Mouse (Mus musculus) CH12.LX (cell line): Measurements from ENCODE around the gene Dclk2. TPM values are rescaled to one million over a fixed set of nuclear protein-coding genes. Genes with fewer than 3 reads are reported as not detected.
A peak's percentile ranks its signal among the peaks of the same experiment; 100 is the strongest.

Experiments
- DNase-seq: peaks from one replicate; pipeline ENCODE4 v3.0.0-alpha.2; 2013; ENCODE audit errors: extremely low read depth
- H3K27ac ChIP-seq: 2 replicates; pipeline ENCODE4 v1.5.1; 2012; ENCODE audit warnings: low read depth, mild to moderate bottlenecking, control low read depth, moderate library complexity; ENCODE audit not compliant: insufficient read depth
- H3K27me3 ChIP-seq: replicated peaks from 2 replicates; pipeline ENCODE3; 2012; ENCODE audit warnings: inconsistent platforms
- H3K36me3 ChIP-seq, 2 experiments: replicated peaks in 1 of 2; 2 replicates each; pipeline versions ENCODE3 to v1.6.1; 2012; ENCODE audit warnings: inconsistent platforms in 1 of 2, low read length in 1 of 2, mild to moderate bottlenecking in 1 of 2, mixed read lengths in 1 of 2, moderate library complexity in 1 of 2; ENCODE audit not compliant: control insufficient read depth in 1 of 2, insufficient read depth in 1 of 2
- H3K4me1 ChIP-seq, 2 experiments: 2 replicates each; pipeline ENCODE4 v1.6.1; 2012; ENCODE audit warnings: inconsistent platforms in 1 of 2, moderate library complexity in 1 of 2; ENCODE audit not compliant: insufficient read depth in 2 of 2, control insufficient read depth in 1 of 2
- H3K4me2 ChIP-seq: 2 replicates; pipeline ENCODE4 v1.6.1; 2012; ENCODE audit warnings: low read depth, mild to moderate bottlenecking, control low read depth; ENCODE audit not compliant: poor library complexity, insufficient read depth, severe bottlenecking
- H3K4me3 ChIP-seq, 3 experiments: fragments of 150-350 bp in 1 of 3; sonication (generic) in 1 of 3; replicated peaks in 1 of 3; 2 replicates each; pipeline versions ENCODE3 to v1.5.1; 2011 to 2012; ENCODE audit warnings: low read depth in 2 of 3, low read length in 2 of 3, mild to moderate bottlenecking in 2 of 3, moderate library complexity in 2 of 3, control low read depth in 1 of 3, improper control_type of control experiment in 1 of 3, inconsistent platforms in 1 of 3, mixed read lengths in 1 of 3; ENCODE audit not compliant: poor library complexity in 1 of 3
- H3K79me2 ChIP-seq: replicated peaks from 2 replicates; pipeline ENCODE4 v1.6.1; 2012; ENCODE audit warnings: mild to moderate bottlenecking, moderate library complexity; ENCODE audit not compliant: control insufficient read depth, poor library complexity, insufficient read depth, severe bottlenecking; ENCODE audit errors: extremely low read depth
- H3K9ac ChIP-seq: 2 replicates; pipeline ENCODE4 v1.6.1; 2012; ENCODE audit warnings: low read depth, mild to moderate bottlenecking, control low read depth, moderate library complexity; ENCODE audit not compliant: insufficient read depth
- H3K9me3 ChIP-seq: replicated peaks from 2 replicates; pipeline ENCODE3; 2012; ENCODE audit warnings: low read length, inconsistent platforms, mixed read lengths
- BHLHE40 ChIP-seq: IDR thresholded peaks from 2 replicates; pipeline ENCODE4 v1.6.1; 2011; ENCODE audit warnings: mild to moderate bottlenecking, low read depth, low read length, improper control_type of control experiment
- CHD2 ChIP-seq: IDR thresholded peaks from 2 replicates; pipeline ENCODE4 v1.6.1; 2011; ENCODE audit warnings: low read length, improper control_type of control experiment
- EP300 ChIP-seq: IDR thresholded peaks from 2 replicates; pipeline ENCODE4 v1.6.1; 2011; ENCODE audit warnings: low read length, improper control_type of control experiment
- IRF4 ChIP-seq: IDR thresholded peaks from 2 replicates; pipeline ENCODE4 v1.6.1; 2014; ENCODE audit warnings: low read depth, mild to moderate bottlenecking, inconsistent platforms, low read length, improper control_type of control experiment
- JUN ChIP-seq: IDR thresholded peaks from 2 replicates; pipeline ENCODE4 v1.6.1; 2011; ENCODE audit warnings: low read depth, mild to moderate bottlenecking, low read length, improper control_type of control experiment, moderate library complexity; ENCODE audit not compliant: insufficient read depth
- KAT2A ChIP-seq: IDR thresholded peaks from 2 replicates; pipeline ENCODE4 v1.6.1; 2012; ENCODE audit warnings: low read length, improper control_type of control experiment, inconsistent platforms; ENCODE audit not compliant: insufficient replicate concordance
- MAX ChIP-seq: IDR thresholded peaks from 2 replicates; pipeline ENCODE4 v1.6.1; 2011; ENCODE audit warnings: low read length, improper control_type of control experiment
- MAZ ChIP-seq: IDR thresholded peaks from 2 replicates; pipeline ENCODE4 v1.6.1; 2012; ENCODE audit warnings: low read depth, mild to moderate bottlenecking, inconsistent platforms, low read length, improper control_type of control experiment, moderate library complexity
- MEF2A ChIP-seq: IDR thresholded peaks from 2 replicates; pipeline ENCODE4 v1.6.1; 2014; ENCODE audit warnings: low read depth, mild to moderate bottlenecking, inconsistent platforms, low read length, improper control_type of control experiment, borderline replicate concordance
- MYC ChIP-seq: IDR thresholded peaks from 2 replicates; pipeline ENCODE4 v1.6.1; 2011; ENCODE audit warnings: low read depth, mild to moderate bottlenecking, improper control_type of control experiment, low read length
- NRF1 ChIP-seq: IDR thresholded peaks from 2 replicates; pipeline ENCODE4 v1.6.1; 2014; ENCODE audit warnings: low read depth, mild to moderate bottlenecking, inconsistent platforms, low read length, improper control_type of control experiment, moderate library complexity
- PAX5 ChIP-seq: IDR thresholded peaks from 2 replicates; pipeline ENCODE4 v1.6.1; 2012; ENCODE audit warnings: low read length, inconsistent platforms, mixed read lengths
- RAD21 ChIP-seq: IDR thresholded peaks from 2 replicates; pipeline ENCODE4 v1.6.1; 2011; ENCODE audit warnings: low read depth, mild to moderate bottlenecking, low read length, improper control_type of control experiment, moderate library complexity
- RCOR1 ChIP-seq: conservative IDR thresholded peaks from 2 replicates; pipeline ENCODE4 v1.6.1; 2012; ENCODE audit warnings: low read depth, mild to moderate bottlenecking, inconsistent platforms, low read length, improper control_type of control experiment
- SIN3A ChIP-seq: IDR thresholded peaks from 2 replicates; pipeline ENCODE4 v1.6.1; 2012; ENCODE audit warnings: low read length, improper control_type of control experiment, inconsistent platforms
- TBP ChIP-seq: conservative IDR thresholded peaks from 2 replicates; pipeline ENCODE4 v1.6.1; 2011; ENCODE audit warnings: low read depth, low read length, improper control_type of control experiment
- TCF12 ChIP-seq: IDR thresholded peaks from 2 replicates; pipeline ENCODE4 v1.6.1; 2014; ENCODE audit warnings: low read depth, mild to moderate bottlenecking, inconsistent platforms, low read length, improper control_type of control experiment
- USF1 ChIP-seq: IDR thresholded peaks from 2 replicates; pipeline ENCODE4 v1.6.1; 2014; ENCODE audit warnings: low read depth, mild to moderate bottlenecking, inconsistent platforms, low read length, improper control_type of control experiment
- ZC3H11A ChIP-seq: IDR thresholded peaks from 2 replicates; pipeline ENCODE4 v1.6.1; 2012; ENCODE audit warnings: low read depth, mild to moderate bottlenecking, inconsistent platforms, low read length, improper control_type of control experiment
- ZKSCAN1 ChIP-seq: IDR thresholded peaks from 2 replicates; pipeline ENCODE4 v1.6.1; 2012; ENCODE audit warnings: low read depth, inconsistent platforms, low read length, improper control_type of control experiment, borderline replicate concordance
- ZMIZ1 ChIP-seq: IDR thresholded peaks from 2 replicates; pipeline ENCODE4 v1.6.1; 2012; ENCODE audit warnings: low read depth, mild to moderate bottlenecking, inconsistent platforms, low read length, improper control_type of control experiment
- dilution Hi-C: fragments of 300-500 bp; cut with MboI; formaldehyde crosslinking; loops from 2 replicates; pipeline ENCODE4 v1.14.3; 2020; ENCODE audit warnings: low sequenced_read_pairs; ENCODE audit not compliant: extremely low pct_unique_long_range_greater_than_20kb, extremely low pct_ligation_motif_present
- in situ Hi-C: fragments of 300-500 bp; cut with MboI; formaldehyde crosslinking; loops from 3 replicates; pipeline ENCODE4 v1.14.3; 2019; ENCODE audit warnings: low sequenced_read_pairs, low pct_ligation_motif_present, low pct_unique_long_range_greater_than_20kb, mixed read lengths
- polyA plus RNA-seq: library from polyadenylated mRNA; unstranded; fragments of >175 nt; gene quantifications from 2 replicates; pipeline ENCODE4 v1.2.1, GENCODE M21; 2012; ENCODE audit warnings: low read depth; ENCODE audit not compliant: insufficient read length
- total RNA-seq, 2 experiments: library from RNA; depleted of rRNA; stranded (reverse); fragments of 300-350 nt in 1 of 2; fragments of >200 nt in 1 of 2; gene quantifications; 2 replicates each; pipeline ENCODE4 v1.2.3; 2012 to 2014

Gene Dclk2
- total and polyA plus RNA-seq, 3 experiments, result 0.93 to 2.0 (median 1.0) TPM

GRCm38 (mm10) chr3:86959088-86959487 is 38.4 kb upstream of the Dclk2 start:
- Histone ChIP-seq H3K4me3 (no peak overlapping the region), H3K27ac (no peak overlapping the region), H3K36me3 (no peaks in the 10 kb centered on the region), H3K27me3 (no peaks in the 10 kb centered on the region), H3K4me1 (peaks cover 3 to 32% of the 10 kb centered on the region in 2 experiments; a peak in 3 of 4 replicates)
- DNase-seq, result peak; percentile 30
- in situ Hi-C loops, result no loop called here
- 0 out of 2 replicates have a peak, but pooled peaks have one; percentile 29 for TF ChIP-seq BHLHE40
- TF ChIP-seq CHD2, result no peak
- no peak for TF ChIP-seq EP300
- TF ChIP-seq IRF4, result no peak
- TF ChIP-seq, all 38 proteins: peak for 1
- no peak overlapping the region for H3K9ac ChIP-seq
- dilution Hi-C loops, result no loop called here
- H3K4me2 ChIP-seq, result no peak overlapping the region
- H3K9me3 ChIP-seq, result no peaks in the 10 kb centered on the region
- no peaks in the 10 kb centered on the region for H3K79me2 ChIP-seq

GRCm38 (mm10) chr3:86955376-86955775 is 34.7 kb upstream of the Dclk2 start:
- in situ Hi-C loops, result no loop called here
- H3K27me3 ChIP-seq, result no peaks in the 10 kb centered on the region
- no peaks in the 10 kb centered on the region for H3K36me3 ChIP-seq
- H3K4me2 ChIP-seq, result no peak overlapping the region
- dilution Hi-C loops, result no loop called here
- peaks cover 3% of the 10 kb centered on the region for H3K9me3 ChIP-seq
- H3K79me2 ChIP-seq, result no peaks in the 10 kb centered on the region
- TF ChIP-seq NRF1 (no peak), RCOR1 (no peak), MAZ (no peak), ZC3H11A (no peak), MAX (no peak), MYC (no peak), EP300 (no peak), ZMIZ1 (no peak), ZKSCAN1 (no peak), SIN3A (no peak), RAD21 (no peak), MEF2A (no peak), TBP (no peak), PAX5 (no peak), TCF12 (no peak), BHLHE40 (no peak), KAT2A (no peak), USF1 (no peak), IRF4 (no peak), JUN (no peak)
- TF ChIP-seq, all 38 proteins: peak for 0
- no peak for DNase-seq
- Histone ChIP-seq H3K27ac (no peak overlapping the region), H3K4me1 (peaks cover 3 to 20% of the 10 kb centered on the region in 2 experiments; a peak in 3 of 4 replicates), H3K4me3 (no peak overlapping the region), H3K9ac (no peak overlapping the region)
